Mouse (Mus musculus): ENCODE data around the gene Nup155. TPM values are rescaled to one million over a fixed set of nuclear protein-coding genes. Genes with fewer than 3 reads are reported as not detected.
A peak's percentile ranks its signal among the peaks of the same experiment; 100 is the strongest.

Gene Nup155
- polyA plus RNA-seq, 1 experiment from 2014 or later: 24.2 TPM

GRCm38 (mm10) chr15:8109782-8110181 is 709 bp downstream of the Nup155 start:
- no peak for DNase-seq (ENCODE audit: low spot score)
- peak overlapping the region; percentile 91 for H3K27ac ChIP-seq
- WGBS: 6% methylated on average over 8 of the region's 8 CpGs
- peaks cover 18% of the 10 kb centered on the region for H3K4me1 ChIP-seq (replicated peaks)
- no peaks in the 10 kb centered on the region for H3K27me3 ChIP-seq (ENCODE audit: insufficient read depth, poor library complexity, severe bottlenecking)
- H3K4me3 ChIP-seq: peak overlapping the region; percentile 86
- no peaks in the 10 kb centered on the region for H3K9me3 ChIP-seq
- H3K36me3 ChIP-seq: peaks cover 43% of the 10 kb centered on the region

- Histone ChIP-seq H3K27me3 (ENCODE audit: insufficient read depth, poor library complexity, severe bottlenecking) (no peaks in the 10 kb centered on the region), H3K4me1 (replicated peaks) (no peaks in the 10 kb centered on the region), H3K36me3 (peaks cover 99% of the 10 kb centered on the region), H3K9me3 (no peaks in the 10 kb centered on the region), H3K27ac (no peak overlapping the region), H3K4me3 (no peak overlapping the region)
- 76% methylated on average over 1 of the region's 1 CpGs for WGBS
- DNase-seq (ENCODE audit: low spot score): no peak
Observed at GRCm38 (mm10) chr15:8129281-8129680, 20.2 kb downstream of the Nup155 start.

GRCm38 (mm10) chr15:8131268-8131667 is 22.2 kb downstream of the Nup155 start:
- 98% methylated on average over 3 of the region's 3 CpGs for WGBS
- no peak for DNase-seq (ENCODE audit: low spot score)
- no peaks in the 10 kb centered on the region for H3K4me1 ChIP-seq (replicated peaks)
- no peaks in the 10 kb centered on the region for H3K9me3 ChIP-seq
- no peak overlapping the region for H3K4me3 ChIP-seq
- no peak overlapping the region for H3K27ac ChIP-seq
- H3K27me3 ChIP-seq (ENCODE audit: insufficient read depth, poor library complexity, severe bottlenecking): no peaks in the 10 kb centered on the region
- peaks cover 99% of the 10 kb centered on the region for H3K36me3 ChIP-seq

- Histone ChIP-seq H3K4me1 (replicated peaks) (no peaks in the 10 kb centered on the region), H3K9me3 (no peaks in the 10 kb centered on the region), H3K27me3 (ENCODE audit: insufficient read depth, poor library complexity, severe bottlenecking) (no peaks in the 10 kb centered on the region), H3K4me3 (no peak overlapping the region), H3K27ac (no peak overlapping the region), H3K36me3 (peaks cover 99% of the 10 kb centered on the region)
- DNase-seq (ENCODE audit: low spot score): no peak
Observed at GRCm38 (mm10) chr15:8131761-8132160, 22.7 kb downstream of the Nup155 start.

GRCm38 (mm10) chr15:8135606-8136005 is 26.5 kb downstream of the Nup155 start:
- Histone ChIP-seq H3K36me3 (peaks cover 99% of the 10 kb centered on the region), H3K27me3 (ENCODE audit: insufficient read depth, poor library complexity, severe bottlenecking) (no peaks in the 10 kb centered on the region), H3K4me3 (no peak overlapping the region), H3K4me1 (replicated peaks) (no peaks in the 10 kb centered on the region), H3K9me3 (no peaks in the 10 kb centered on the region), H3K27ac (no peak overlapping the region)
- WGBS: 95% methylated on average over 5 of the region's 5 CpGs
- DNase-seq (ENCODE audit: low spot score): no peak

GRCm38 (mm10) chr15:8161841-8162240 is 52.8 kb downstream of the Nup155 start:
- Histone ChIP-seq H3K27ac (no peak overlapping the region), H3K27me3 (ENCODE audit: insufficient read depth, poor library complexity, severe bottlenecking) (no peaks in the 10 kb centered on the region), H3K36me3 (peaks cover 77% of the 10 kb centered on the region), H3K4me1 (replicated peaks) (no peaks in the 10 kb centered on the region), H3K9me3 (no peaks in the 10 kb centered on the region), H3K4me3 (no peak overlapping the region)
- 98% methylated on average over 1 of the region's 1 CpGs for WGBS
- no peak for DNase-seq (ENCODE audit: low spot score)

GRCm38 (mm10) chr15:8168591-8169265 is 59.7 kb downstream of the Nup155 start, which contains the start of gene Cplane1:
Gene Cplane1, plus strand, starts transcription at chr15:8169106.
- DNase-seq (ENCODE audit: low spot score): peak; percentile 94
- Histone ChIP-seq H3K27me3 (ENCODE audit: insufficient read depth, poor library complexity, severe bottlenecking) (no peaks in the 10 kb centered on the region), H3K36me3 (peaks cover 38% of the 10 kb centered on the region), H3K4me3 (peak within 1 kb of the TSS; percentile 87), H3K27ac (peak within 1 kb of the TSS; percentile 98), H3K4me1 (replicated peaks) (peaks cover 16% of the 10 kb centered on the region; the same call in 1 of the 2 replicates), H3K9me3 (no peaks in the 10 kb centered on the region)
- WGBS: under 1% methylated on average over 47 of the region's 47 CpGs

- DNase-seq (ENCODE audit: low spot score): no peak
- Histone ChIP-seq H3K4me3 (peak overlapping the region; percentile 87), H3K9me3 (no peaks in the 10 kb centered on the region), H3K4me1 (replicated peaks) (peaks cover 16% of the 10 kb centered on the region; the same call in 1 of the 2 replicates), H3K27ac (peak overlapping the region; percentile 98), H3K27me3 (ENCODE audit: insufficient read depth, poor library complexity, severe bottlenecking) (no peaks in the 10 kb centered on the region), H3K36me3 (peaks cover 38% of the 10 kb centered on the region)
- under 1% methylated on average over 25 of the region's 25 CpGs for whole genome bisulfite sequencing
Observed at GRCm38 (mm10) chr15:8169266-8169746, 60.2 kb downstream of the Nup155 start.

GRCm38 (mm10) chr15:8189563-8189962 is 80.5 kb downstream of the Nup155 start:
- Histone ChIP-seq H3K36me3 (peaks cover 86% of the 10 kb centered on the region), H3K27me3 (ENCODE audit: insufficient read depth, poor library complexity, severe bottlenecking) (no peaks in the 10 kb centered on the region), H3K27ac (no peak overlapping the region), H3K9me3 (no peaks in the 10 kb centered on the region), H3K4me3 (no peak overlapping the region), H3K4me1 (replicated peaks) (no peaks in the 10 kb centered on the region)
- no peak for DNase-seq (ENCODE audit: low spot score)
- WGBS: 93% methylated on average over 3 of the region's 3 CpGs

- Histone ChIP-seq H3K27ac (no peak overlapping the region), H3K4me3 (no peak overlapping the region), H3K27me3 (ENCODE audit: insufficient read depth, poor library complexity, severe bottlenecking) (no peaks in the 10 kb centered on the region), H3K36me3 (peaks cover 94% of the 10 kb centered on the region), H3K9me3 (no peaks in the 10 kb centered on the region), H3K4me1 (replicated peaks) (no peaks in the 10 kb centered on the region)
- WGBS: 92% methylated on average over 3 of the region's 3 CpGs
- no peak for DNase-seq (ENCODE audit: low spot score)
Observed at GRCm38 (mm10) chr15:8190435-8190834, 81.4 kb downstream of the Nup155 start.

- Histone ChIP-seq H3K27me3 (ENCODE audit: insufficient read depth, poor library complexity, severe bottlenecking) (no peaks in the 10 kb centered on the region), H3K4me1 (replicated peaks) (no peaks in the 10 kb centered on the region), H3K9me3 (0 out of 2 replicates have a peak, but pooled peaks cover 4% of the 10 kb centered on the region), H3K27ac (no peak overlapping the region), H3K36me3 (peaks cover 85% of the 10 kb centered on the region), H3K4me3 (no peak overlapping the region)
- DNase-seq (ENCODE audit: low spot score): no peak
Observed at GRCm38 (mm10) chr15:8200317-8200716, 91.2 kb downstream of the Nup155 start.

- Histone ChIP-seq H3K4me1 (replicated peaks) (no peaks in the 10 kb centered on the region), H3K27me3 (ENCODE audit: insufficient read depth, poor library complexity, severe bottlenecking) (no peaks in the 10 kb centered on the region), H3K27ac (no peak overlapping the region), H3K9me3 (no peaks in the 10 kb centered on the region), H3K36me3 (peaks cover 82% of the 10 kb centered on the region), H3K4me3 (no peak overlapping the region)
- no peak for DNase-seq (ENCODE audit: low spot score)
- 92% methylated on average over 6 of the region's 6 CpGs for WGBS
Observed at GRCm38 (mm10) chr15:8208362-8208761, 99.3 kb downstream of the Nup155 start.
